Mouse (Mus musculus): ENCODE data around the gene Cntn5. TPM values are rescaled to one million over a fixed set of nuclear protein-coding genes. Genes with fewer than 3 reads are reported as not detected.
A peak's percentile ranks its signal among the peaks of the same experiment; 100 is the strongest.
"Not testable (repeated sequence)": the region's sequence is repeated elsewhere in the genome, so short reads cannot be mapped to it uniquely, and the experiment has no call there.

The Cntn5 gene
- polyA plus RNA-seq, 1 experiment from 2014 or later: 2.3 TPM

GRCm38 (mm10) chr9:10645045-10645830 is 259.3 kb downstream of the Cntn5 start:
- no peak overlapping the region for H3K27ac ChIP-seq (replicated peaks; ENCODE audit: low read depth, low read length)
- no peak overlapping the region for H3K4me2 ChIP-seq (ENCODE audit: low read depth, low read length)
- no peak overlapping the region for H3K9ac ChIP-seq (ENCODE audit: low read depth, low read length)
- no peaks in the 10 kb centered on the region for H3K9me3 ChIP-seq (ENCODE audit: control insufficient read depth, low read length)
- no peak for DNase-seq (ENCODE audit: low spot score)
- WGBS: 67% methylated on average over 7 of the region's 7 CpGs
- no peaks in the 10 kb centered on the region for H3K4me1 ChIP-seq (ENCODE audit: control insufficient read depth, insufficient read depth, low read length)
- no peak for ATAC-seq (ENCODE audit: low read depth)
- no peak overlapping the region for H3K4me3 ChIP-seq (ENCODE audit: low read depth, low read length)
- no peaks in the 10 kb centered on the region for H3K27me3 ChIP-seq (replicated peaks; ENCODE audit: control insufficient read depth, insufficient read depth, low read length)
- no peaks in the 10 kb centered on the region for H3K36me3 ChIP-seq (ENCODE audit: control insufficient read depth, insufficient read depth, low read length)

- 84% methylated on average over 5 of the region's 5 CpGs for WGBS
- H3K27me3 ChIP-seq (replicated peaks; ENCODE audit: control insufficient read depth, insufficient read depth, low read length): no peaks in the 10 kb centered on the region
- no peak overlapping the region for H3K4me3 ChIP-seq (ENCODE audit: low read depth, low read length)
- no peak overlapping the region for H3K4me2 ChIP-seq (ENCODE audit: low read depth, low read length)
- no peaks in the 10 kb centered on the region for H3K9me3 ChIP-seq (ENCODE audit: control insufficient read depth, low read length)
- no peak overlapping the region for H3K9ac ChIP-seq (ENCODE audit: low read depth, low read length)
- no peak for ATAC-seq (ENCODE audit: low read depth)
- no peaks in the 10 kb centered on the region for H3K4me1 ChIP-seq (ENCODE audit: control insufficient read depth, insufficient read depth, low read length)
- H3K36me3 ChIP-seq (ENCODE audit: control insufficient read depth, insufficient read depth, low read length): no peaks in the 10 kb centered on the region
- no peak overlapping the region for H3K27ac ChIP-seq (replicated peaks; ENCODE audit: low read depth, low read length)
- DNase-seq (ENCODE audit: low spot score): no peak
Measured at GRCm38 (mm10) chr9:10618036-10618435, 286.5 kb downstream of the Cntn5 start.

- H3K36me3 ChIP-seq (ENCODE audit: control insufficient read depth, insufficient read depth, low read length): no peaks in the 10 kb centered on the region
- H3K4me1 ChIP-seq (ENCODE audit: control insufficient read depth, insufficient read depth, low read length): no peaks in the 10 kb centered on the region
- H3K27me3 ChIP-seq (replicated peaks; ENCODE audit: control insufficient read depth, insufficient read depth, low read length): no peaks in the 10 kb centered on the region
- DNase-seq (ENCODE audit: low spot score) (no peak), ATAC-seq (ENCODE audit: low read depth) (no peak)
- no peak overlapping the region for H3K27ac ChIP-seq (replicated peaks; ENCODE audit: low read depth, low read length)
- H3K9me3 ChIP-seq (ENCODE audit: control insufficient read depth, low read length): no peaks in the 10 kb centered on the region
- no peak overlapping the region for H3K9ac ChIP-seq (ENCODE audit: low read depth, low read length)
- no peak overlapping the region for H3K4me2 ChIP-seq (ENCODE audit: low read depth, low read length)
- 75% methylated on average over 7 of the region's 7 CpGs for WGBS
- no peak overlapping the region for H3K4me3 ChIP-seq (ENCODE audit: low read depth, low read length)
Measured at GRCm38 (mm10) chr9:10575346-10576241, 329.0 kb downstream of the Cntn5 start.

GRCm38 (mm10) chr9:10569830-10570229 is 334.7 kb downstream of the Cntn5 start:
- H3K27me3 ChIP-seq (replicated peaks; ENCODE audit: control insufficient read depth, insufficient read depth, low read length): no peaks in the 10 kb centered on the region
- H3K27ac ChIP-seq (replicated peaks; ENCODE audit: low read depth, low read length): no peak overlapping the region
- H3K4me3 ChIP-seq (ENCODE audit: low read depth, low read length): no peak overlapping the region
- H3K4me2 ChIP-seq (ENCODE audit: low read depth, low read length): no peak overlapping the region
- ATAC-seq (ENCODE audit: low read depth) (0 out of 2 replicates have a peak, but pooled peaks have one; percentile 30), DNase-seq (ENCODE audit: low spot score) (peak; percentile 51)
- no peaks in the 10 kb centered on the region for H3K9me3 ChIP-seq (ENCODE audit: control insufficient read depth, low read length)
- no peaks in the 10 kb centered on the region for H3K4me1 ChIP-seq (ENCODE audit: control insufficient read depth, insufficient read depth, low read length)
- H3K36me3 ChIP-seq (ENCODE audit: control insufficient read depth, insufficient read depth, low read length): no peaks in the 10 kb centered on the region
- no peak overlapping the region for H3K9ac ChIP-seq (ENCODE audit: low read depth, low read length)

GRCm38 (mm10) chr9:10540877-10541276 is 363.7 kb downstream of the Cntn5 start:
- not testable (repeated sequence) for H3K4me3 ChIP-seq (ENCODE audit: low read depth, low read length); DNase-seq (ENCODE audit: low spot score); H3K9me3 ChIP-seq (ENCODE audit: control insufficient read depth, low read length); H3K9ac ChIP-seq (ENCODE audit: low read depth, low read length); H3K27me3 ChIP-seq (replicated peaks; ENCODE audit: control insufficient read depth, insufficient read depth, low read length); H3K4me1 ChIP-seq (ENCODE audit: control insufficient read depth, insufficient read depth, low read length); H3K4me2 ChIP-seq (ENCODE audit: low read depth, low read length); H3K27ac ChIP-seq (replicated peaks; ENCODE audit: low read depth, low read length); ATAC-seq (ENCODE audit: low read depth); H3K36me3 ChIP-seq (ENCODE audit: control insufficient read depth, insufficient read depth, low read length)
- 43% methylated on average over 5 of the region's 5 CpGs for WGBS

- ATAC-seq (ENCODE audit: low read depth) (no peak), DNase-seq (ENCODE audit: low spot score) (no peak)
- no peak overlapping the region for H3K9ac ChIP-seq (ENCODE audit: low read depth, low read length)
- H3K4me3 ChIP-seq (ENCODE audit: low read depth, low read length): no peak overlapping the region
- no peaks in the 10 kb centered on the region for H3K27me3 ChIP-seq (replicated peaks; ENCODE audit: control insufficient read depth, insufficient read depth, low read length)
- no peak overlapping the region for H3K4me2 ChIP-seq (ENCODE audit: low read depth, low read length)
- WGBS: 78% methylated on average over 5 of the region's 5 CpGs
- H3K27ac ChIP-seq (replicated peaks; ENCODE audit: low read depth, low read length): no peak overlapping the region
- no peaks in the 10 kb centered on the region for H3K36me3 ChIP-seq (ENCODE audit: control insufficient read depth, insufficient read depth, low read length)
- no peaks in the 10 kb centered on the region for H3K9me3 ChIP-seq (ENCODE audit: control insufficient read depth, low read length)
- no peaks in the 10 kb centered on the region for H3K4me1 ChIP-seq (ENCODE audit: control insufficient read depth, insufficient read depth, low read length)
Measured at GRCm38 (mm10) chr9:10532248-10532647, 372.3 kb downstream of the Cntn5 start.

- no peak overlapping the region for H3K27ac ChIP-seq (replicated peaks; ENCODE audit: low read depth, low read length)
- no peaks in the 10 kb centered on the region for H3K27me3 ChIP-seq (replicated peaks; ENCODE audit: control insufficient read depth, insufficient read depth, low read length)
- ATAC-seq (ENCODE audit: low read depth): no peak
- WGBS: 84% methylated on average over 2 of the region's 2 CpGs
- DNase-seq (ENCODE audit: low spot score): no peak
- no peaks in the 10 kb centered on the region for H3K4me1 ChIP-seq (ENCODE audit: control insufficient read depth, insufficient read depth, low read length)
- H3K36me3 ChIP-seq (ENCODE audit: control insufficient read depth, insufficient read depth, low read length): no peaks in the 10 kb centered on the region
- H3K9me3 ChIP-seq (ENCODE audit: control insufficient read depth, low read length): no peaks in the 10 kb centered on the region
- H3K9ac ChIP-seq (ENCODE audit: low read depth, low read length): no peak overlapping the region
- H3K4me2 ChIP-seq (ENCODE audit: low read depth, low read length): no peak overlapping the region
- no peak overlapping the region for H3K4me3 ChIP-seq (ENCODE audit: low read depth, low read length)
Measured at GRCm38 (mm10) chr9:10531087-10531486, 373.5 kb downstream of the Cntn5 start.

- Histone ChIP-seq H3K27ac (replicated peaks; ENCODE audit: low read depth, low read length) (no peak overlapping the region), H3K4me3 (ENCODE audit: low read depth, low read length) (no peak overlapping the region), H3K4me2 (ENCODE audit: low read depth, low read length) (no peak overlapping the region), H3K9me3 (ENCODE audit: control insufficient read depth, low read length) (no peaks in the 10 kb centered on the region), H3K4me1 (ENCODE audit: control insufficient read depth, insufficient read depth, low read length) (no peaks in the 10 kb centered on the region), H3K36me3 (ENCODE audit: control insufficient read depth, insufficient read depth, low read length) (no peaks in the 10 kb centered on the region), H3K27me3 (replicated peaks; ENCODE audit: control insufficient read depth, insufficient read depth, low read length) (no peaks in the 10 kb centered on the region), H3K9ac (ENCODE audit: low read depth, low read length) (no peak overlapping the region)
- 85% methylated on average over 4 of the region's 4 CpGs for WGBS
- DNase-seq (ENCODE audit: low spot score): no peak
- ATAC-seq (ENCODE audit: low read depth): no peak
Measured at GRCm38 (mm10) chr9:10529528-10529927, 375.0 kb downstream of the Cntn5 start.
